Mouse (Mus musculus) limb, embryonic 14.5 days (tissue): ENCODE results near the gene Kat6b. TPM values are rescaled to one million over a fixed set of nuclear protein-coding genes. Genes with fewer than 3 reads are reported as not detected.

ENCODE experiments used
- ATAC-seq: fragments of 200-750 bp; cut with Nextera tagmentation; 2 replicates; pipeline ENCODE4 v1.8.0; 2017; ENCODE audit warnings: low read depth, moderate number of reproducible peaks, moderate TSS enrichment; ENCODE audit not compliant: low FRiP score
- DNase-seq: peaks from one replicate; pipeline ENCODE4 v3.0.0-alpha.2; 2015; ENCODE audit warnings: low spot score
- H3K27ac ChIP-seq: fragments of 300-500 bp; sonication (generic); replicated peaks from 2 replicates; pipeline ENCODE4 v1.5.1; 2014; ENCODE audit warnings: low read depth, mild to moderate bottlenecking, low read length, moderate library complexity, mixed read lengths
- H3K27me3 ChIP-seq: fragments of 300-500 bp; sonication (generic); 2 replicates; pipeline ENCODE4 v1.6.1; 2014; ENCODE audit warnings: low read length, mixed read lengths; ENCODE audit not compliant: control insufficient read depth, insufficient read depth
- H3K36me3 ChIP-seq: fragments of 300-500 bp; sonication (generic); 2 replicates; pipeline ENCODE4 v1.6.1; 2014; ENCODE audit warnings: mild to moderate bottlenecking, low read length, moderate library complexity, mixed read lengths; ENCODE audit not compliant: control insufficient read depth, insufficient read depth
- H3K4me1 ChIP-seq: fragments of 300-500 bp; sonication (generic); 2 replicates; pipeline ENCODE4 v1.6.1; 2014; ENCODE audit warnings: antibody characterized with exemption, low read length, mixed read lengths; ENCODE audit not compliant: control insufficient read depth, insufficient read depth
- H3K4me2 ChIP-seq: fragments of 300-500 bp; sonication (generic); replicated peaks from 2 replicates; pipeline ENCODE4 v1.6.1; 2014; ENCODE audit warnings: low read depth, mild to moderate bottlenecking, low read length, moderate library complexity; ENCODE audit not compliant: severe bottlenecking
- H3K4me3 ChIP-seq: fragments of 300-500 bp; sonication (generic); replicated peaks from 2 replicates; pipeline ENCODE4 v1.5.1; 2014; ENCODE audit warnings: low read length
- H3K9ac ChIP-seq: fragments of 300-500 bp; sonication (generic); 2 replicates; pipeline ENCODE4 v1.6.1; 2014; ENCODE audit warnings: mild to moderate bottlenecking, low read depth, low read length, moderate library complexity; ENCODE audit not compliant: severe bottlenecking
- H3K9me3 ChIP-seq: fragments of 300-500 bp; sonication (generic); 2 replicates; pipeline ENCODE4 v1.6.1; 2016; ENCODE audit warnings: low read length; ENCODE audit not compliant: control insufficient read depth
- POLR2A ChIP-seq: fragments of 200-500 bp; IDR thresholded peaks from 2 replicates; pipeline ENCODE4 v1.8.0; 2012; ENCODE audit warnings: inconsistent platforms, mild to moderate bottlenecking, moderate library complexity, borderline replicate concordance; ENCODE audit not compliant: insufficient read depth, insufficient read length; ENCODE audit errors: extremely low read depth
- WGBS: fragments of 180-500 bp; shearing (Covaris S2); extraction: QIAGEN DNeasy Blood & Tissue Kit; methylation state at CpG from one replicate; pipeline ENCODE4 v1.1.7; 2014; 5-methylcytosine and 5-hydroxymethylcytosine counted together
- polyA plus RNA-seq, 2 experiments: library from polyadenylated mRNA; depleted of rRNA in 1 of 2; stranded (reverse) in 1 of 2; unstranded in 1 of 2; fragments of >200 nt; fragmentation: Nextera tagmentation in 1 of 2; extraction: Ambion mirVana in 1 of 2; gene quantifications; 2 replicates each; pipeline versions ENCODE4 v1.2.1 to v1.2.3; 2012 to 2014

Kat6b gene
- polyA plus RNA-seq (2012; rRNA removed) (35.5 and 42.2 TPM in 2 replicates), polyA plus RNA-seq (2014; fragmentation: Nextera tagmentation; extraction: Ambion mirVana) (26.0 and 33.6 TPM in 2 replicates)

GRCm38 (mm10) chr14:21481231-21481630 is at the start of gene Kat6b:
TSS of gene Kat6b (plus strand) at chr14:21481434.
- H3K27ac ChIP-seq = no peak within 1 kb of the TSS
- WGBS = 88% methylated on average over 7 of the region's 7 CpGs
- no peaks in the 10 kb centered on the region for H3K36me3 ChIP-seq

GRCm38 (mm10) chr14:21433415-21433814 is 47.8 kb upstream of the Kat6b start:
- Histone ChIP-seq H3K27ac (no peak overlapping the region), H3K9ac (no peak overlapping the region), H3K36me3 (no peaks in the 10 kb centered on the region), H3K4me2 (no peak overlapping the region), H3K27me3 (no peaks in the 10 kb centered on the region), H3K4me1 (peaks cover 15% of the 10 kb centered on the region), H3K4me3 (no peak overlapping the region), H3K9me3 (no peaks in the 10 kb centered on the region)
- no peak for DNase-seq
- WGBS = 59% methylated on average over 4 of the region's 4 CpGs
- no peak for TF ChIP-seq POLR2A
- ATAC-seq = no peak

More at GRCm38 (mm10) chr14:21481231-21481630, at the start of gene Kat6b:
- Histone ChIP-seq H3K27me3 (no peaks in the 10 kb centered on the region), H3K4me1 (no peaks in the 10 kb centered on the region), H3K4me2 (no peak within 1 kb of the TSS), H3K4me3 (no peak within 1 kb of the TSS), H3K9me3 (no peaks in the 10 kb centered on the region), H3K9ac (no peak within 1 kb of the TSS)
- ATAC-seq = no peak
- DNase-seq = no peak
- TF ChIP-seq POLR2A = no peak

GRCm38 (mm10) chr14:21433995-21434394 is 47.2 kb upstream of the Kat6b start:
- H3K27ac ChIP-seq = no peak overlapping the region
- no peaks in the 10 kb centered on the region for H3K36me3 ChIP-seq
- no peaks in the 10 kb centered on the region for H3K27me3 ChIP-seq
- 28% methylated on average over 5 of the region's 5 CpGs for WGBS
- peaks cover 15% of the 10 kb centered on the region for H3K4me1 ChIP-seq
- H3K4me3 ChIP-seq = no peak overlapping the region
- H3K9me3 ChIP-seq = no peaks in the 10 kb centered on the region
- TF ChIP-seq POLR2A = no peak
- ATAC-seq = peak; percentile 63; the same call in 1 of the 2 replicates
- H3K9ac ChIP-seq = no peak overlapping the region
- DNase-seq = peak; percentile 78
- no peak overlapping the region for H3K4me2 ChIP-seq

- 31% methylated on average over 9 of the region's 9 CpGs for WGBS
- ATAC-seq (no peak), DNase-seq (no peak)
- Histone ChIP-seq H3K27me3 (no peaks in the 10 kb centered on the region), H3K4me1 (peaks cover 16% of the 10 kb centered on the region), H3K9me3 (no peaks in the 10 kb centered on the region), H3K4me2 (no peak overlapping the region), H3K27ac (peak overlapping the region; percentile 43; the same call in 1 of the 2 replicates), H3K9ac (no peak overlapping the region), H3K36me3 (no peaks in the 10 kb centered on the region), H3K4me3 (no peak overlapping the region)
- TF ChIP-seq POLR2A = no peak
These were observed 46.5 kb upstream of the Kat6b start for GRCm38 (mm10) chr14:21434686-21435085.

- Histone ChIP-seq H3K27ac (no peak overlapping the region), H3K4me3 (no peak overlapping the region), H3K4me2 (no peak overlapping the region), H3K9me3 (no peaks in the 10 kb centered on the region), H3K27me3 (no peaks in the 10 kb centered on the region), H3K36me3 (no peaks in the 10 kb centered on the region), H3K4me1 (peaks cover 36% of the 10 kb centered on the region), H3K9ac (no peak overlapping the region)
- TF ChIP-seq POLR2A = no peak
- ATAC-seq (peak; percentile 66; the same call in 1 of the 2 replicates), DNase-seq (no peak)
- WGBS = 11% methylated on average over 4 of the region's 4 CpGs
These were observed 41.4 kb upstream of the Kat6b start for GRCm38 (mm10) chr14:21439785-21440184.

- ATAC-seq (no peak), DNase-seq (peak; percentile 76)
- Histone ChIP-seq H3K36me3 (no peaks in the 10 kb centered on the region), H3K4me1 (peaks cover 31% of the 10 kb centered on the region), H3K27me3 (no peaks in the 10 kb centered on the region), H3K9ac (no peak overlapping the region), H3K9me3 (no peaks in the 10 kb centered on the region), H3K27ac (peak overlapping the region; percentile 63; the same call in 1 of the 2 replicates), H3K4me2 (no peak overlapping the region), H3K4me3 (no peak overlapping the region)
- WGBS = 75% methylated on average over 2 of the region's 2 CpGs
- no peak for TF ChIP-seq POLR2A
These were observed 40.7 kb upstream of the Kat6b start for GRCm38 (mm10) chr14:21440526-21440925.
